Comparison of ENCODE assay signal across 8 mouse cellular contexts in genomic region chr9:59486549-59487065, GRCm38 (mm10). TPM values are rescaled to one million over a fixed set of nuclear protein-coding genes. Genes with fewer than 3 reads are reported as not detected.
DNase-seq lines count a peak whose midpoint lies in the region; ATAC-seq lines count a peak whose summit lies in the region.

Gene Arih1, minus strand, starts transcription at chr9:59486618.

- H3K4me1 ChIP-seq in heart, embryonic 14.5 days (ENCODE audit: control insufficient read depth in 2 of 2, insufficient read depth in 2 of 2, low read length in 2 of 2): peaks cover 0 to 23% of the 10 kb centered on the region in 2 experiments; a peak in 1 of 4 replicates
- H3K4me1 ChIP-seq in liver, embryonic 13.5 days (replicated peaks): peaks cover 32% of the 10 kb centered on the region
- peaks cover 6% of the 10 kb centered on the region; the same call in 1 of the 2 replicates for H3K4me1 ChIP-seq in stomach, embryonic 16.5 days (ENCODE audit: control insufficient read depth, insufficient read depth, low read length)

- peak within 1 kb of the TSS; percentile 96 for H3K4me2 ChIP-seq in heart, embryonic 14.5 days (ENCODE audit: low read length)
- peak within 1 kb of the TSS; percentile 83 for H3K4me2 ChIP-seq in liver, embryonic 13.5 days
- H3K4me2 ChIP-seq in stomach, embryonic 16.5 days (ENCODE audit: low read depth, low read length): peak within 1 kb of the TSS; percentile 73

- H3K27ac ChIP-seq in heart, embryonic 14.5 days (replicated peaks in 1 of 2; ENCODE audit: control insufficient read depth in 1 of 2, insufficient read depth in 1 of 2, low read depth in 2 of 2, low read length in 2 of 2): peak within 1 kb of the TSS; percentile 97 to 98
- peak within 1 kb of the TSS; percentile 99 for H3K27ac ChIP-seq in liver, embryonic 13.5 days
- peak within 1 kb of the TSS; percentile 99 for H3K27ac ChIP-seq in stomach, embryonic 16.5 days (ENCODE audit: low read length)

- H3K4me3 ChIP-seq in heart, embryonic 14.5 days (ENCODE audit: control insufficient read depth in 1 of 2, insufficient read depth in 1 of 2, low read depth in 1 of 2, low read length in 2 of 2): peak within 1 kb of the TSS; percentile 88 to 94
- H3K4me3 ChIP-seq in liver, embryonic 13.5 days (replicated peaks): peak within 1 kb of the TSS; percentile 99
- peak within 1 kb of the TSS; percentile 100 for H3K4me3 ChIP-seq in stomach, embryonic 16.5 days (replicated peaks; ENCODE audit: low read length)

- H3K36me3 ChIP-seq in heart, embryonic 14.5 days (ENCODE audit: control insufficient read depth, insufficient read depth, low read length): no peaks in the 10 kb centered on the region
- no peaks in the 10 kb centered on the region for H3K36me3 ChIP-seq in liver, embryonic 13.5 days
- no peaks in the 10 kb centered on the region for H3K36me3 ChIP-seq in stomach, embryonic 16.5 days (ENCODE audit: control insufficient read depth, insufficient read depth, low read length)

- no peaks in the 10 kb centered on the region for H3K27me3 ChIP-seq in heart, embryonic 14.5 days (ENCODE audit: control insufficient read depth, insufficient read depth, low read length)
- no peaks in the 10 kb centered on the region for H3K27me3 ChIP-seq in liver, embryonic 13.5 days
- H3K27me3 ChIP-seq in stomach, embryonic 16.5 days (ENCODE audit: control insufficient read depth, insufficient read depth, low read length): no peaks in the 10 kb centered on the region

- H3K9ac ChIP-seq in heart, embryonic 14.5 days (ENCODE audit: low read length): peak within 1 kb of the TSS; percentile 99
- peak within 1 kb of the TSS; percentile 97 for H3K9ac ChIP-seq in liver, embryonic 13.5 days
- peak within 1 kb of the TSS; percentile 99 for H3K9ac ChIP-seq in stomach, embryonic 16.5 days (ENCODE audit: low read length)

- under 1% methylated on average over 49 of the region's 56 CpGs for WGBS in heart, embryonic 14.5 days
- under 1% methylated on average over 55 of the region's 56 CpGs for WGBS in liver, embryonic 13.5 days (ENCODE audit: insufficient replicate concordance)
- under 1% methylated on average over 52 of the region's 56 CpGs for WGBS in stomach, embryonic 16.5 days

- peak; percentile 91 for ATAC-seq in CD4-positive, CD25-positive, alpha-beta regulatory T cell, adult 4 months
- peak; percentile 97 for ATAC-seq in heart, embryonic 14.5 days (ENCODE audit: insufficient number of reproducible peaks, insufficient read depth, low FRiP score, low read depth)
- peak; percentile 94 for ATAC-seq in liver, embryonic 13.5 days (ENCODE audit: low read depth)
- peak; percentile 99 for ATAC-seq in stomach, embryonic 16.5 days (ENCODE audit: insufficient read depth, low FRiP score)

- DNase-seq in c-Kit-negative CD71-positive TER-119-positive erythroid progenitor cells, embryonic 14.5 days (ENCODE audit: low read depth, low spot score): peak; percentile 95
- peak; percentile 84 for DNase-seq in fibroblast of lung, adult 2 months (ENCODE audit: low read depth)
- peak; percentile 99 for DNase-seq in kidney, postnatal 14 days
- DNase-seq in liver, embryonic 13.5 days: peak; percentile 98
- DNase-seq in neural tube, embryonic 10.5 days (ENCODE audit: extremely low spot score, low spot score): peak; percentile 100

- H3K9me3 ChIP-seq in heart, embryonic 14.5 days (ENCODE audit: control insufficient read depth, low read length): no peaks in the 10 kb centered on the region
- H3K9me3 ChIP-seq in liver, embryonic 13.5 days (replicated peaks): no peaks in the 10 kb centered on the region
- no peaks in the 10 kb centered on the region for H3K9me3 ChIP-seq in stomach, embryonic 16.5 days (replicated peaks; ENCODE audit: control insufficient read depth, low read length)

RNA-seq across cellular contexts. Expression of gene Arih1, which starts in this region (rescaled TPM):
- 10 to 100 TPM; 29.6 to 30.0 TPM for polyA plus RNA-seq in CD4-positive, CD25-positive, alpha-beta regulatory T cell, adult 4 months (2017; shearing (Covaris generic))
- polyA plus RNA-seq in heart, embryonic 14.5 days (2014; fragmentation: Nextera tagmentation; extraction: Ambion mirVana): 14.9 and 18.3 TPM in 2 replicates
- polyA plus RNA-seq in liver, embryonic 13.5 days (2015; fragmentation: Nextera tagmentation; extraction: Ambion mirVana): 5.2 and 6.1 TPM in 2 replicates
- polyA plus RNA-seq in stomach, embryonic 16.5 days (2015; fragmentation: Nextera tagmentation; extraction: Ambion mirVana): 9.5 and 12.3 TPM in 2 replicates

Comparison
In these comparisons a context has a peak if more than half of its experiments do, and no peak if none do; other contexts are left out.
1. Peak in every context shown above with its lines: DNase-seq, ATAC-seq, H3K4me3 ChIP-seq and H3K27ac ChIP-seq.